Mouse (Mus musculus) 416B (cell line): Measurements from ENCODE around the gene Zcchc7.

Experiments
- DNase-seq: peaks from one replicate; pipeline ENCODE4 v3.0.0; 2011; ENCODE audit warnings: low read depth

Gene Zcchc7

GRCm38 (mm10) chr4:44965175-44965574 lies 209.5 kb downstream of the Zcchc7 start:
- no peak for DNase-seq

GRCm38 (mm10) chr4:44965736-44966135 lies 210.1 kb downstream of the Zcchc7 start:
- no peak for DNase-seq

- no peak for DNase-seq
Observed at GRCm38 (mm10) chr4:44967402-44967801, 211.7 kb downstream of the Zcchc7 start.

GRCm38 (mm10) chr4:44970056-44970455 lies 214.4 kb downstream of the Zcchc7 start:
- no peak for DNase-seq

- peak; percentile 75 for DNase-seq
Observed at GRCm38 (mm10) chr4:44970612-44971110, 215.0 kb downstream of the Zcchc7 start.

DNA sequence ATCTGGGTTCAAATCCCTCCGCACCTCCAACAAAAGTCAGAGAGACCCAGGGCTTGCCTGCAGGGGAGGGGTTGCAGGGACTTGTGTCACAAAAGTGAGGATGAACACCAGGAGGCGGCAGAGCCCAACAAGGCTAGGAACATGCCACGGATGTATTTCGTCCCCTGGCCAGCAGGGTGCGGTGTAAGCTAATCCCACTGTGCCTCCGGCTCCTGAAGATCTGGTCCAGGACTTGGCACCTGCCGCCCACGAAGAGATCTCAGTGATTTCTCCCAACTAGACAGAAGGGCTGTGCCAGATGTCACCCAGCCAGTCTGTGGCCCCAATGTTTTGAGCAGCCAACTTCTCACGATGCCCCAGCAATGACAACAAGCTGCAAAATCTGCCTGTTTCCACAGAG lies 217.8 kb downstream of the Zcchc7 start:
- DNase-seq: peak; percentile 92

GRCm38 (mm10) chr4:44973871-44974270 lies 218.2 kb downstream of the Zcchc7 start:
- no peak for DNase-seq

- no peak for DNase-seq
Observed at GRCm38 (mm10) chr4:44974331-44974730, 218.7 kb downstream of the Zcchc7 start.

DNA sequence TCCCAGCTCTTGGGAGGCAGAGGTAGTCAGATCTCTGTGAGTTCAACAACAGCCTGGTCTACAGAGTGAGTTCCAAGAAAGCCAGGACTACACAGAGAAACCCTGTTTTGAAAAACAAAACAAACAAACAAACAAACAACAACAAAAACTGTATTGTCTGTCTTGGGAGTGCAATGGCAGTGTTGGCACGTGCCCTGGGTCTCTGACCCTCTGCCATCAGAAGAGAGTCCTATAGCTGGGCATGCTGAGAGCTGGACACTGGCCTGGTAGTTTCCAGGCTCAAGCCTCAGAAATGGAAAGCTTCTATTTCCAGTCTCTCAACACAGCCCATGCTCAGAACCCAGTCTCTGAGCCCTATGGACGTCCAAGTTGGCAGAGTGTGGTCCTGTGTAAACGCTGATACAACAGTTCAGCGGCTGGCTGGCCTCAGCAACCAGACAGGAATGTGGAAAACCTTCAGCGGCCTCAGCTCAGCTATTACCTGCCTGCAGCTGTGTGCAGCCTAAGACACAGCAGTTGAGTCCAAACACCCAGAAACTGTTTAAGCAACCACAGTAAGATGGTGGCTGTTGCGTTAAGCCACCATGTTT lies 220.4 kb downstream of the Zcchc7 start:
- DNase-seq: no peak

DNA sequence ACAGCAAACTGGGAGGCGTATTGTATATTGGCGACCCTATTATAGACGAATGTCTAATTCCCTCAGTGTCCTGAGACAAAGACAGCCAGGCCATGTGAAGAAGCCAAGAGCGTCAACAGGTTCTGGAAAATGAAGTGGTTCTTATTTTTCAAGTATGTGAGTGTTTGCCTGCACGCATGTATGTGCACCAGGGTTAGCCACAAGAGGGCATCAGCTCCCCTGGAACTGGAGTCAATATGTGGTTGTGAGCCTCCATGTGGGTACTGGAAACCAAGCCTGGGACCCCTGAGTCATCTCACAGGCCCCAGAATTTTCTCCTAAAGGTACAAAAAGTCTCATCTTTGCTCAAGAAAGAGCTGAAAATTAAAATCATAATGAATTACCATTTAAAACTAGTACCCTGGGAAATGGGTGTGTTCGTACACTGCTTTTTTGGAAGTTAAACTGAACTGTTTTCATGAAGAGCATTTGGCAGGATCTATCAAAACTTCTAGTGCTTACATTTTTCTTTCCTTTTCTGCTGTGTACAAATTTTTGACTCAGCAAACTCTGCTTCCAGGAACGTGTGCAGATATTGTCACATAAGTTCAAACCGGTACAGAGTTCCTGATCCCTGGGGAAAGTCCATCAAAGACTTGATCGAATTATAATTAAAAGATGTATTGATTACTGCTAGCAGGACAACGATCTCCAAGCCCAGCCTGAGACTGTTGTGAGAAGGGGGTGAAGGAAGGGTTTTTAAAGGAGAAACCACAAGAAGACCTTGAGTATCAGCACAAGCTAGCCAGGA lies 221.4 kb downstream of the Zcchc7 start:
- DNase-seq: peak; percentile 28

DNA sequence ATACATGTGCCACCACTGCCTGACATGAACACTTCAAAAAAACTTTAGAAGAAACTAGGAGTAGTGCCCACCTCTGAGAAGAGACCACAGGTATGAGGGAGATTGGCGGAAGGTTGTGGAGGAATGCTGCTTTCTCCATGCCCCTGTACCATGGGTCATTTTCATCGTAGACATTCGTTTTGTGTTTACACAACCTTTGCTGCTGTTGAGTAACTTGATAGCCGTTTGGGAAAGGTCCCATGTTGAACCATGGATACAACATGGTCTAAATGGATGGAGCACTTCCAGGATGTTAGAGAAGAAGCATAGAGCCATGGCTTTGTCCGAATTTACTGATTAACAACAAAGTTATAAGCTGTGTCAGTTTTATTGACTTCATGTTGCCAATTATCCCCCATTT lies 222.5 kb downstream of the Zcchc7 start:
- no peak for DNase-seq

DNA sequence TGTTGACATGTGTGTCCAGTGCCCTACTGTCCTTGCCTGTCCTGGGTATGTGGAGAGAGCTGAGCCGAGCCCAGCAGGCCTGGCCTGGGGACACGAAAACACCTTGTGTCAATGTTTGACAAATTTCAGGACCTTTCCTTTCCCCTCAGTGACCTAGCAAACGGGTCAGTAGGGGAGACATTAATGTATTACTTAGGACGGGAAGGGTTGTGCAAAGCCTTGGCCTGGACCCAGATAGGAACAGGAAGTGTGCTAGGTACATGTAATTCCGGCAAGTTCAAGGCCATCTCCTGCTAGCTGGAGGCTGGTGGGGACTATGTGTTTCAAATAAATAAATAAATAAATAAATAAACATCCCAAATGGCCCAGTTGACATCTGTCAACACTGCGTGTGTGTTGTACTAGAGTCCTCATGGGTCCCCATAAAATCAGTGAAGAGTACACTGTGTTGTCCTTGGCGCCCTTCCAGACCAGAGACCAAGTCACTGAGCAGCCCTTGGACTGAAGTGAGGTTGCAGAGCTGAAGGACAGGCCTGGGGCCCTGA lies 224.2 kb downstream of the Zcchc7 start:
- DNase-seq: peak; percentile 85

DNA sequence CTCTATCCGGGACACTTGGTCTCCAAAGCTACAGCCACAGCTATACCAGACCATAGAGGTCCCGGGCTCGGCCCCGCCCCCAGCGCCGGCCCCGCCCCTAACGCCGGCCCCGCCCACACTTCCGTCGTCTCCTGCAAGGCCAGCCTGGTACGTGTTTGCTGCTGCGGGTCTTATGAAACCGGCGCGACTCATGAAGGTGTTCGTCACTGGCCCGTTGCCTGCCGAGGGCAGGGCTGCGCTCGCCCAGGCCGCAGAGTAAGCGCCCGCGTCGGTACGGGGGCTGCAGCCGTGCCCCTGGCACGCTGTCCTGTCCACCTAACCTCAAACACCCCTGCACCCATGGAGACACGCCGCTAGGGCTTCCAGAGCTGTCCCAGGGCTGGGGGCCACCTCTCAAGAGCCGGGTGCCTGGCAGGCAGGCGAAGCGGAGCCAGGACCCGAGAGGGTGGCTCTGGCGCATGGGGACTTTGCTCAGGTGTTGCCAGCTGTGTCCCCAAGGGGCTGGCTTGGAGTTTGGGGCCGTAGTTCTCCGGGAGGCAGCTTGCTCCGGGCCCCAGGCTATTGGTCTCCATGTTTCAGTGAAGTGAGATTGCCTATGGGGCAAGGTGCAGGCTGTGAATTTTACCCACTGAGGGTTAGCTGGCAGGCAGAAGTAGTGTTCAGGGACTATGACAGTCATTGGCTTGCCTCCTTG lies 225.8 kb downstream of the Zcchc7 start, which contains the start of gene Grhpr:
Grhpr (plus strand) TSS at position 116 of the 694 bp plus-strand sequence.
- DNase-seq: peak; percentile 94
